Mouse (Mus musculus) neural tube, embryonic 13.5 days (tissue): ENCODE measurements at regions not wholly inside any gene's neighbourhood (a gene's known extent, or its start where the extent isn't known, plus 50 kb on each side); places are given as distances from the start of the nearest gene placed in this dataset.
A peak's percentile ranks its signal among the peaks of the same experiment; 100 is the strongest.

Source experiments
- ATAC-seq: fragments of 200-750 bp; cut with Nextera tagmentation; 2 replicates; pipeline ENCODE4 v1.8.0; 2017; ENCODE audit warnings: low read depth, mild to moderate bottlenecking, moderate TSS enrichment, moderate library complexity
- H3K27ac ChIP-seq: fragments of 300-500 bp; sonication (generic); replicated peaks from 2 replicates; pipeline ENCODE4 v1.5.1; 2015; ENCODE audit warnings: moderate library complexity, mild to moderate bottlenecking, inconsistent platforms
- H3K27me3 ChIP-seq: fragments of 300-500 bp; sonication (generic); 2 replicates; pipeline ENCODE4 v1.6.1; 2015; ENCODE audit warnings: mild to moderate bottlenecking, inconsistent platforms
- H3K36me3 ChIP-seq: fragments of 300-500 bp; sonication (generic); 2 replicates; pipeline ENCODE4 v1.6.1; 2015; ENCODE audit warnings: mild to moderate bottlenecking, inconsistent platforms
- H3K4me1 ChIP-seq: fragments of 300-500 bp; sonication (generic); replicated peaks from 2 replicates; pipeline ENCODE4 v1.6.1; 2015; ENCODE audit warnings: inconsistent platforms
- H3K4me2 ChIP-seq: fragments of 300-500 bp; sonication (generic); 2 replicates; pipeline ENCODE4 v1.6.1; 2015; ENCODE audit warnings: inconsistent platforms, mild to moderate bottlenecking, moderate library complexity
- H3K4me3 ChIP-seq: fragments of 300-500 bp; sonication (generic); 2 replicates; pipeline ENCODE4 v1.5.1; 2015; ENCODE audit warnings: mild to moderate bottlenecking, inconsistent platforms
- H3K9ac ChIP-seq: fragments of 300-500 bp; sonication (generic); 2 replicates; pipeline ENCODE4 v1.6.1; 2015; ENCODE audit warnings: moderate library complexity, mild to moderate bottlenecking, inconsistent platforms
- H3K9me3 ChIP-seq: fragments of 300-500 bp; sonication (generic); 2 replicates; pipeline ENCODE4 v1.6.1; 2016; ENCODE audit warnings: inconsistent platforms
- WGBS: fragments of 180-500 bp; shearing (Covaris S2); methylation state at CpG from one replicate; pipeline ENCODE4 v1.1.7; 2015; 5-methylcytosine and 5-hydroxymethylcytosine counted together

- Histone ChIP-seq H3K4me3 (no peak overlapping the region), H3K36me3 (no peaks in the 10 kb centered on the region), H3K4me1 (peaks cover 6% of the 10 kb centered on the region; the same call in 1 of the 2 replicates), H3K27me3 (peaks cover 3% of the 10 kb centered on the region; the same call in 1 of the 2 replicates), H3K4me2 (no peak overlapping the region), H3K9me3 (no peaks in the 10 kb centered on the region), H3K27ac (no peak overlapping the region), H3K9ac (0 out of 2 replicates have a peak overlapping the region, but pooled peaks have one; percentile 2)
- ATAC-seq, result no peak
- WGBS, result 55% methylated on average over 8 of the region's 8 CpGs
Observed at GRCm38 (mm10) chr4:140396548-140396947, 150.0 kb upstream of the Igsf21 start.

- no peak overlapping the region for H3K4me2 ChIP-seq
- H3K4me1 ChIP-seq, result peaks cover 11% of the 10 kb centered on the region
- no peak for ATAC-seq
- H3K27ac ChIP-seq, result no peak overlapping the region
- H3K27me3 ChIP-seq, result peaks cover 1% of the 10 kb centered on the region; the same call in 1 of the 2 replicates
- no peaks in the 10 kb centered on the region for H3K36me3 ChIP-seq
- no peaks in the 10 kb centered on the region for H3K9me3 ChIP-seq
- H3K9ac ChIP-seq, result 0 out of 2 replicates have a peak overlapping the region, but pooled peaks have one; percentile 26
- WGBS, result 58% methylated on average over 7 of the region's 7 CpGs
- H3K4me3 ChIP-seq, result no peak overlapping the region
Observed at GRCm38 (mm10) chr4:140392290-140392689, 145.7 kb upstream of the Igsf21 start.

- Histone ChIP-seq H3K4me1 (peaks cover 20% of the 10 kb centered on the region), H3K9ac (no peak overlapping the region), H3K27ac (no peak overlapping the region), H3K4me3 (no peak overlapping the region), H3K36me3 (no peaks in the 10 kb centered on the region), H3K9me3 (no peaks in the 10 kb centered on the region), H3K27me3 (no peaks in the 10 kb centered on the region), H3K4me2 (no peak overlapping the region)
- 65% methylated on average over 12 of the region's 12 CpGs for WGBS
- no peak for ATAC-seq
Observed at GRCm38 (mm10) chr4:140390684-140391234, 144.2 kb upstream of the Igsf21 start.

GRCm38 (mm10) chr4:140385686-140386085 lies 139.1 kb upstream of the Igsf21 start:
- no peak for ATAC-seq
- no peak overlapping the region for H3K9ac ChIP-seq
- peaks cover 37% of the 10 kb centered on the region for H3K4me1 ChIP-seq
- H3K27ac ChIP-seq, result no peak overlapping the region
- 47% methylated on average over 6 of the region's 6 CpGs for WGBS
- no peak overlapping the region for H3K4me3 ChIP-seq
- no peaks in the 10 kb centered on the region for H3K36me3 ChIP-seq
- H3K9me3 ChIP-seq, result no peaks in the 10 kb centered on the region
- H3K27me3 ChIP-seq, result no peaks in the 10 kb centered on the region
- H3K4me2 ChIP-seq, result no peak overlapping the region

- no peak overlapping the region for H3K4me3 ChIP-seq
- H3K27ac ChIP-seq, result no peak overlapping the region
- 82% methylated on average over 14 of the region's 14 CpGs for WGBS
- no peaks in the 10 kb centered on the region for H3K27me3 ChIP-seq
- no peak overlapping the region for H3K4me2 ChIP-seq
- ATAC-seq, result no peak
- H3K9ac ChIP-seq, result no peak overlapping the region
- no peaks in the 10 kb centered on the region for H3K36me3 ChIP-seq
- no peaks in the 10 kb centered on the region for H3K9me3 ChIP-seq
- H3K4me1 ChIP-seq, result peaks cover 41% of the 10 kb centered on the region
Observed at GRCm38 (mm10) chr4:140385226-140385625, 138.6 kb upstream of the Igsf21 start.

- no peak overlapping the region for H3K27ac ChIP-seq
- H3K4me3 ChIP-seq, result no peak overlapping the region
- H3K4me1 ChIP-seq, result peaks cover 42% of the 10 kb centered on the region
- no peak overlapping the region for H3K4me2 ChIP-seq
- H3K9me3 ChIP-seq, result no peaks in the 10 kb centered on the region
- no peaks in the 10 kb centered on the region for H3K27me3 ChIP-seq
- 78% methylated on average over 7 of the region's 7 CpGs for WGBS
- no peak for ATAC-seq
- no peak overlapping the region for H3K9ac ChIP-seq
- H3K36me3 ChIP-seq, result no peaks in the 10 kb centered on the region
Observed at GRCm38 (mm10) chr4:140383596-140383995, 137.0 kb upstream of the Igsf21 start.

- peak; percentile 56; the same call in 1 of the 2 replicates for ATAC-seq
- WGBS, result 21% methylated on average over 13 of the region's 13 CpGs
- no peaks in the 10 kb centered on the region for H3K9me3 ChIP-seq
- no peak overlapping the region for H3K9ac ChIP-seq
- H3K4me3 ChIP-seq, result no peak overlapping the region
- 0 out of 2 replicates have a peak, but pooled peaks cover 6% of the 10 kb centered on the region for H3K27me3 ChIP-seq
- no peaks in the 10 kb centered on the region for H3K36me3 ChIP-seq
- H3K4me2 ChIP-seq, result peak overlapping the region; percentile 24
- peak overlapping the region; percentile 49 for H3K27ac ChIP-seq
- peaks cover 26% of the 10 kb centered on the region for H3K4me1 ChIP-seq
Observed at GRCm38 (mm10) chr4:140380733-140381132, 134.1 kb upstream of the Igsf21 start.

- H3K9ac ChIP-seq, result no peak overlapping the region
- H3K27me3 ChIP-seq, result 0 out of 2 replicates have a peak, but pooled peaks cover 9% of the 10 kb centered on the region
- H3K4me1 ChIP-seq, result peaks cover 20% of the 10 kb centered on the region
- H3K4me3 ChIP-seq, result no peak overlapping the region
- no peak overlapping the region for H3K27ac ChIP-seq
- WGBS, result 73% methylated on average over 1 of the region's 1 CpGs
- H3K36me3 ChIP-seq, result no peaks in the 10 kb centered on the region
- no peak overlapping the region for H3K4me2 ChIP-seq
- no peak for ATAC-seq
- H3K9me3 ChIP-seq, result no peaks in the 10 kb centered on the region
Observed at GRCm38 (mm10) chr4:140377941-140378340, 131.4 kb upstream of the Igsf21 start.

GRCm38 (mm10) chr4:140372586-140373325 lies 126.2 kb upstream of the Igsf21 start:
- H3K36me3 ChIP-seq, result no peaks in the 10 kb centered on the region
- WGBS, result 42% methylated on average over 11 of the region's 11 CpGs
- peaks cover 9% of the 10 kb centered on the region for H3K4me1 ChIP-seq
- no peak overlapping the region for H3K27ac ChIP-seq
- H3K9ac ChIP-seq, result no peak overlapping the region
- H3K4me2 ChIP-seq, result no peak overlapping the region
- H3K9me3 ChIP-seq, result no peaks in the 10 kb centered on the region
- no peak overlapping the region for H3K4me3 ChIP-seq
- H3K27me3 ChIP-seq, result peaks cover 14% of the 10 kb centered on the region; the same call in 1 of the 2 replicates
- ATAC-seq, result peak; percentile 44; the same call in 1 of the 2 replicates

- no peaks in the 10 kb centered on the region for H3K9me3 ChIP-seq
- no peak overlapping the region for H3K9ac ChIP-seq
- H3K4me1 ChIP-seq, result peaks cover 15% of the 10 kb centered on the region
- 86% methylated on average over 20 of the region's 20 CpGs for WGBS
- ATAC-seq, result no peak
- H3K4me3 ChIP-seq, result no peak overlapping the region
- H3K27me3 ChIP-seq, result peaks cover 10% of the 10 kb centered on the region; the same call in 1 of the 2 replicates
- no peak overlapping the region for H3K4me2 ChIP-seq
- no peaks in the 10 kb centered on the region for H3K36me3 ChIP-seq
- no peak overlapping the region for H3K27ac ChIP-seq
Observed at GRCm38 (mm10) chr4:140371426-140372213, 125.0 kb upstream of the Igsf21 start.

GRCm38 (mm10) chr4:140366975-140367680 lies 120.5 kb upstream of the Igsf21 start:
- Histone ChIP-seq H3K4me2 (no peak overlapping the region), H3K9me3 (no peaks in the 10 kb centered on the region), H3K4me1 (peaks cover 22% of the 10 kb centered on the region), H3K36me3 (no peaks in the 10 kb centered on the region), H3K27ac (peak overlapping the region; percentile 23; the same call in 1 of the 2 replicates), H3K4me3 (no peak overlapping the region), H3K27me3 (peaks cover 6% of the 10 kb centered on the region; the same call in 1 of the 2 replicates), H3K9ac (no peak overlapping the region)
- ATAC-seq, result peak; percentile 52; the same call in 1 of the 2 replicates
- 25% methylated on average over 8 of the region's 8 CpGs for WGBS
